Mouse (Mus musculus) forelimb bud, embryonic 11.5 days (tissue): ENCODE data around the gene Dazap1.

Experiments used
- DNase-seq: peaks from one replicate; pipeline ENCODE4 v3.0.0-alpha.2; 2012; ENCODE audit warnings: low read depth, low spot score

The Dazap1 gene

GRCm38 (mm10) chr10:80321670-80322581 is 60.6 kb downstream of the Dazap1 start:
- no peak for DNase-seq

GRCm38 (mm10) chr10:80322811-80323211 is 61.5 kb downstream of the Dazap1 start:
- no peak for DNase-seq

DNA sequence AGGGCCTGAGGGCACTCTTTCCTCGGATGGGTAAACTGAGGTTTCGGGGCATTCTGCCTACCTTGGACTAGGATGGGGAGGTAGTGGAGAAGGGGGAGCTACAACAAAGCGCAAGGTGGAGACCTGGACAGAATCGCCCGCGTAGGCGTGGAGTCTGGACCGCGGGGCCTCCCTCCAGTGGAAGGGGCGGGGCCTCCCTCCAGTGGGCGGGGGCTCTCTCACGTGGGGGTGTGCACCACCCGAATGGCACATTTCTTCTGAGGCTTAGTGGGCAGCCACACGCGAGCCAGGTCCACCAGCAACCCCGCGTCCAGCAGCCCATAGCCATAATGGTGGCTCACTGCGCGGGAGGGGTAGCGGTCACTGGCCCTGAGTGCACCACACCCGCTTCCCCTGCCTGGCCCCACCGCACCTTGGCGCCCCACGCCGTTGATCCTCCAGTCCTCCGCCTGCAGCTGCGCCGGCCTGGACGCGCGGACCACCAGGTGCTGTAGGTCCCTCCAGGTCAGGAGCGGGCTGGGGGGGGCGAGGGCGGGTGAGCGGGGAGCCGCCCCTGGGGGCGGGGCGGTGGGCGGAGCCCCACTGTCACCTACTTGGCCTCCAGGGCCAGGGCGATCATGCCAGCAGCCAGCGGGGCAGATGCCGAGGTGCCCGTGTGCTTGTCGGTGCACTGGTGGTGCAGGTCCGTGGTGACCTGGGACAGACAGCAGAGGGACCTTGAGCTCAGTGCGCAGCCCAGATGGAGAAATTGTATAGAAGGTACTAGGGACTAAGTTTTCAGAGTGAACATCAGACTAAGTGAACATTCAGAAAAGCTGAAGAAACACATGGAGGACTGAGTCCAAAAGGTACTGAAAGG is 62.2 kb downstream of the Dazap1 start:
- DNase-seq = peak; percentile 50

- DNase-seq = no peak
Measured at GRCm38 (mm10) chr10:80324120-80325037, 63.1 kb downstream of the Dazap1 start.

DNA sequence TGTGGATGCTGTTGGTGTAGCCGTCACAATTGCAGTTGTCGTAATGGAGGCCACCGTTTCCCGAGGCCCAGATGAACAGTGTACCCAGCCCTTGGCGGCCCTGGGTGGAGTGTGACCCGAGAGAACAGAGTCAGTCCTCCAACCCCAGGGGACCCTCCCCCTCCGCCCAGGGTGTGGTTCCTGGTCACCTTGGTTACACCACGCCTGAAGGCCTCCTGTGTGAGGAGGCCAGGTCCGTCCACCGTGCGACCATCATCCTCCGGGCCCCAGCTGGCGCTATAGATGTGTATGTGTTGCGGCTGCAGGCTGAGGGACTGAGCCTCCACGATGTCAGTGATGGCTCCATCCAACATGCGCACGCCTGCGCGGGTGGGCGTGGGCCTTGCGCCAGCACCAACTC is 63.8 kb downstream of the Dazap1 start:
- DNase-seq = no peak

DNA sequence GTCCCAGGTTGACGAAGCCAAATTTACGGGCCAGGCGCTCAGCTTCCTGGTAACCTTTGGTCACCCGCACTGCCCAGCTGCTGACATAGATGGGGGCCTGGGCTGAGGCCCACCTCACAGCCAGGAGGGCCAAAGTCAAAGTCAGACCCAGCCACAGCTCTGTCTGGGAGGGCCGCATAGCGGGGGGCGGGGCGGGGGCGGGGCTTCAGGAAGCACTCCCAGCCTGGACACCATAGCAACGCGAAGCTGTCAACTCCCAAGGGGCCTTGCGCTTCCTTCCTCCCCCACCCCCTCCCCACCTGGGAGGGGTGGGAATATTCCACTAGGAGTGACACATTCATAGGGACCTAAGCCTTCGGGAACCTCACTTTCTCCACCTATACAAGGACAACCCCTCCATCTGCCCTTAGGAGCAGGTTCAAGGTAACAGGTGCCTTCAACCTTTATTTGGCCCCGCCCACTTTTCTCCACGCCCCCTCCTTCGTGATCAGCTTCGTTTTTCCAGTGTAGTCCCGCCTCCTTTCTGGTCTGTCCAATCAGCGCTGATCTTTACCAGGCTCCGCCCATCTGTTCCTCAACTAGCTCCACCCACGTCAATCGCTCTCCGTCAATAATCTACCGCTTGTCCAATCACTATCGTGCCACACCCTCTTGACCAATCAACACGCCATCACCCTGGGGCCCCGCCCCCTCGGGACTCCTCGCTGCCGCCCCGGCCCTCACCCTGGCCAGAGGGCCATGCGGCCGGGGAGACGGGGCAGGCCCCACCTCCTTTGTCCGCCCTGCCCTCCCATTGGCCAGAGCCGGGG is 68.2 kb downstream of the Dazap1 start, which contains the start of the genes Pcsk4 and Reep6:
Pcsk4 (minus strand) TSS at position 226 of the 809 bp plus-strand sequence.
Reep6 (plus strand) TSS at position 681 of the 809 bp plus-strand sequence.
- DNase-seq = peak; percentile 97

- DNase-seq = no peak
Measured at GRCm38 (mm10) chr10:80330084-80330483, 68.8 kb downstream of the Dazap1 start.

GRCm38 (mm10) chr10:80330888-80331287 is 69.6 kb downstream of the Dazap1 start:
- DNase-seq = no peak

DNA sequence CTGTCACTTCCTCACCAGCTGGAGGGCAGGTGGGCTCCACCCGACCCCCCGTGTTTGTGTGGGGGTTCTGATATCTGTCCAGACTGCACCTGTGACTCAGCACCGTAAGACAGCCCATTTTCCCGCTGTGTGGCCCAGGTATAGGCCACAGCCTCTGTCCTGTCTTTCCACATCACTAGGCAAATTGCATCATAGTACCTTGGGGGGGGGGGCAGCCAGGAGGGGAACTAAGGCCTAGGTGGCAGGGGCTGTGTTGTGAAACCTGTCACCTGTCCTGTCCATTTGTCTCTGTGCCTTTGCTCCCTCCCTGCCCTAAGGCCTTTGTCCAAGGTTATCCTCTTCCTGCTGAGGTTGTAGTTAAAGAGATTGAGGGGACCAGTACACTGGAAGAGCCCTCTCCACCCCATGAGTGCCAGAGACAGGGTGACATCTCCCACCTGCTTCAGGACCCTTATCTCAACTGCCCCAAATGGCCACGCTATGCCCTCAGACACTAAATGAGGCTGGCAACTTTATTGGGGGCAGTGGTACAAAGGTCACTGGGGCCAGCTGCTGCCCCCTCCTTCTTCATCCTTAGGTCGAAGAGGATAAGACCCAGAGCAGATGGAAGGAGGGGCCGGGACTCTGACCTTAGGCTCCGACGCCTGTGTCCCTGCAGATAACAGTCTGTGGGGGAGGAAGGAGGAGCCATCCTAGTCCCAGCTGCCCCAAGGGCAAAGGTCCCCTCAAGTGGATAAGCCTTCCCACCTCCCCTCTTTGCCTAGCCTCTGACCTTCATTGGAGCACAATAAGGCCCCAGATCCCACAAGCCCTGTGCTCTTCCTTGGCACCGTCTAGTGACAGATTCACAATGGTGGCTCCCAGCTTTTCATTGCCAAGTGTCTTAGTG is 70.6 kb downstream of the Dazap1 start:
- no peak for DNase-seq

- no peak for DNase-seq
Measured at GRCm38 (mm10) chr10:80332525-80332989, 71.3 kb downstream of the Dazap1 start.

GRCm38 (mm10) chr10:80336263-80336662 is 75.0 kb downstream of the Dazap1 start:
- no peak for DNase-seq
